Mouse (Mus musculus) erythroblast, adult 5-6 weeks (primary cell): ENCODE results near the gene Slc8b1. TPM values are rescaled to one million over a fixed set of nuclear protein-coding genes. Genes with fewer than 3 reads are reported as not detected.
A peak's percentile ranks its signal among the peaks of the same experiment; 100 is the strongest.

Experiments used
- ATAC-seq: replicated peaks from 2 replicates; pipeline ENCODE4 v1.8.0; 2016; ENCODE audit warnings: moderate number of reproducible peaks, mild to moderate bottlenecking, moderate TSS enrichment, inconsistent platforms; ENCODE audit not compliant: poor library complexity, low FRiP score, severe bottlenecking
- total RNA-seq, 2 experiments: library from RNA; stranded (forward) in 1 of 2; stranded (reverse) in 1 of 2; fragments of 150-400 nt in 1 of 2; fragments of 200-764, 138-1000 nt in 1 of 2; gene quantifications; 2 replicates each; pipeline versions ENCODE4 v1.2.3 to v1.2.4; 2015 to 2017; ENCODE audit warnings: low replicate concordance in 2 of 2

Slc8b1 gene
- total RNA-seq (2015; ENCODE audit: low replicate concordance) (14.2 and 17.1 TPM in 2 replicates), total RNA-seq (2017; ENCODE audit: low replicate concordance) (6.1 and 8.4 TPM in 2 replicates)

DNA sequence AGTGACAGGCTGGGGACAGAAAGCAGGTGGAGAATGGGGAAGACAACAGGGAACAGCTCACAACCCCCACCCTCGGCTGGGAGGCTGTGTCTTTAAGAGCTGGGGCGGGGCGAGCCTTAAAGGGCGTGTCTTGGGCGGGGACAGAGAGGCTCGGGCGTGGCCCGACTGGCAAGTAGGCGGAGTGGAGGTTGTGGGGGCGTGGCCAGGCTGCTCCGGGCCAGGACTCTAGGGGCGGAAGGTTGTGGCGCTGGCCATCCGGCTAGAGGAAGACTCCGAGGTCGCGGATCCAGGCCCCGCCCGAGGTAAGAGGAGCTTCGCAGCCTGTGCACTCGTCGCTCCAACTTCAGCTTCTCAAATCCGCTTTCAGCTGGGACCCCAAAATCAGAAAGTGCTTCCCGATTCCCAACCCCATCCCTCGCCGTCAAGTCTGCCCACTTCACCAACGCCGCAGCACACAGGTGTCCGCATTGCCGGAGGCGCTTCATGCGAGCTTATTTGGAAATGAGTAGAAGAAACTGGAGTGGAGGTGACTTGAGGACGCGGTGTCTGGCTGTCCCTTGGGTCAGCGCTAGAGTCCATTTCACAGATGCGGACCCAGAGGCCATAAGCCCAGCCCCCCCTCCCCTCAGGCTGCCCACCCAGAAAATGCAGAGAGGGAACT, at the start of gene Slc8b1:
Slc8b1 (plus strand) TSS at position 187 of the 661 bp plus-strand sequence.
- ATAC-seq: peak; percentile 94

DNA sequence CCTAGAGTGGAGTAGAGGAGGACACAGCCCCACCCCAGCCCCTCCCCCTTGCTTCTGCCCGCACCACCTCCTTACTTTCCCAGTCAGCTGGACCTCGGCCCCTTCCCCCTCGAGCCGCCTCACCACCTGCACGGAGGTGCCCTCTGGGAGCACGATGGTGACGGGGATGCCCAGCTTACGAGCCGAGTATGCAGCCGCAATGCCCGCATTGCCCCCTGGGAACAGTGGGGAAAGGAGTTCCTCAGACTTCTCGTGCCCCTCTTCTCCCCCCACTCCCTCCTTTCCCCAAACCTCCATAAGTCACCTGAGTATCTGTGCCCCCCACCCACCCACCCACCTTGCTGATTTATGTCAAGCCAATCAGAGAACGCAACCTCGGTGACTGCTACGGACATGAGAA, 49.1 kb upstream of the Slc8b1 start:
- ATAC-seq: no peak

DNA sequence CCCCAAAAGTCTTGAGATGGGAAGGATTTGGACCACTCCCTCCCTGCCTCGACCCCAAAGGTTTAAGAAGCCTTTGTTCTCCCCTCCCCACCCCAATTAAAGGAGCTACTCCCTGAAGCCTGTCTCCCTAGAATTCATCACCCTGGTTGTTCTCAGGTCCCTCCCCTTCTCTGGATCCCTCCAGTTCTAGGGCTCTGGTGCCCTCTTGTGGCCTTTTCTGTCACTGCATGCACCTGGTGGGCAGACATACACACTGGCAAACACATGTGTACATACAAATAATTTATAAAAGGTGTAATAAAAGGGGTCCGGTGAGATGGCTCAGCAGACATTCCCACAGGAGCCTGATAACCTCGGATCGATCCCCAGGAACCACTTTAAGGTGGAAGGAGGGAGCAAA, 46.6 kb upstream of the Slc8b1 start:
- 0 out of 2 replicates have a peak, but pooled peaks have one; percentile 22 for ATAC-seq

DNA sequence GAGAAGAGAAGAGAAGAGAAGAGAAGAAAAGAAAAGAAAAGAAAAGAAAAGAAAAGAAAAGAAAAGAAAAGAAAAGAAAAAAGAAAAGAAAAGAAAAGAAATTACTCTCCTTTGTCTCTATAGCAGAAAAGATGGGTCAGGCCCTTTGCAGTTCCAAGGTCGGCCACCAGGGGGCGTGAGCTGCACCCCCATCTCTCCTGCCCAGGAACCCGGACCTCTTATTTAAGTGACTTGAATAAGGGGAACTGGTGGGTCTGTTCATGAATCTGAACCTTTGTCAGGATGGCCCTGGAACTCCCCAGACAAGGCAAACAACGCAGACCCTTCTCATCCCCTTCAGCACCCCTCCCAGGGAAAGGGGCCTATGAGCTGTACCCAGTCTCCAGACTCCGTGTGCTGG, 45.9 kb upstream of the Slc8b1 start:
- no peak for ATAC-seq

- ATAC-seq: peak; percentile 88
Measured at GRCm38 (mm10) chr5:120465860-120466259, 45.1 kb upstream of the Slc8b1 start.

- no peak for ATAC-seq
Measured at GRCm38 (mm10) chr5:120467026-120467425, 43.9 kb upstream of the Slc8b1 start.

GRCm38 (mm10) chr5:120468336-120468735, 42.6 kb upstream of the Slc8b1 start:
- ATAC-seq: no peak

GRCm38 (mm10) chr5:120468830-120469229, 42.1 kb upstream of the Slc8b1 start:
- ATAC-seq: no peak

- ATAC-seq: no peak
Measured at GRCm38 (mm10) chr5:120471538-120471937, 39.4 kb upstream of the Slc8b1 start.

- ATAC-seq: no peak
Measured at GRCm38 (mm10) chr5:120472770-120473169, 38.2 kb upstream of the Slc8b1 start, which contains the start of gene Sdsl. Sdsl (minus strand) TSS chr5:120472810.

GRCm38 (mm10) chr5:120473361-120473760, 37.6 kb upstream of the Slc8b1 start:
- ATAC-seq: no peak

DNA sequence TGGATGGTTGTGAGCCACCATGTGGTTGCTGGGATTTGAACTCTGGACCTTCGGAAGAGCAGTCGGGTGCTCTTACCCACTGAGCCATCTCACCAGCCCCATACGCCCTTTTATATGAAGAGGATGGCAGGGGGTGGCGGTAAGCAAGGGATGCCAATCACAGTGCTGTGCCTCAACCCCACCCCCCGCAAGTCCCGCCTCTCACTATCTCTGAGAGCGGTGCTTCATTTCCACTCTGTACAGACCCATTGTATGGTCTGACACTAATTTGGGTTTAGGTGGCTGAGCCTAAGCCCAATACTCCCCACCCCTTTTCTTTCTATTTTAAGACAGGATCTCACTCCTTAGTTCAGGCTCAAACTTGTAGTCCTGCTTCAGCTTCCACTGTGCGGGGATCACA, 35.1 kb upstream of the Slc8b1 start:
- ATAC-seq: no peak

GRCm38 (mm10) chr5:120476296-120476695, 34.7 kb upstream of the Slc8b1 start, which contains the start of gene Sds:
Sds (plus strand) TSS chr5:120476526.
- no peak for ATAC-seq

- no peak for ATAC-seq
Measured at GRCm38 (mm10) chr5:120477993-120478392, 33.0 kb upstream of the Slc8b1 start.

- ATAC-seq: no peak
Measured at GRCm38 (mm10) chr5:120479538-120479937, 31.4 kb upstream of the Slc8b1 start.

DNA sequence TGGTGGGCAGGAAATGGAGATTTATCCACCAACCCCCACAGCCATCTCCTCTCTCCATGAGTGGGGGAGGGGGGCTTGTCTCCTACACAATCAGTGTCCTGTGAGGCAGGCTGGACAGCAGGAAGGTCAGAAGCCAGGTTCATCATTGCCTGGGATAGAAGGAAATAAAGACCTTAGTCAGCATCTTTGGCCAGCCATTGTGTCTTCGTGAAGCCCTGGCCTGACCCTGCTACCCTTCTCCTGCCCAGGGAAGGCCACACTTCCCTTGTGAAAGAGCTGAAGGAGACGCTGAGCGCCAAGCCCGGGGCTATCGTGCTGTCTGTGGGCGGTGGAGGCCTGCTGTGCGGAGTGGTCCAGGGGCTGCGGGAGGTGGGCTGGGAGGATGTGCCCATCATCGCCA, 29.8 kb upstream of the Slc8b1 start:
- ATAC-seq: no peak

DNA sequence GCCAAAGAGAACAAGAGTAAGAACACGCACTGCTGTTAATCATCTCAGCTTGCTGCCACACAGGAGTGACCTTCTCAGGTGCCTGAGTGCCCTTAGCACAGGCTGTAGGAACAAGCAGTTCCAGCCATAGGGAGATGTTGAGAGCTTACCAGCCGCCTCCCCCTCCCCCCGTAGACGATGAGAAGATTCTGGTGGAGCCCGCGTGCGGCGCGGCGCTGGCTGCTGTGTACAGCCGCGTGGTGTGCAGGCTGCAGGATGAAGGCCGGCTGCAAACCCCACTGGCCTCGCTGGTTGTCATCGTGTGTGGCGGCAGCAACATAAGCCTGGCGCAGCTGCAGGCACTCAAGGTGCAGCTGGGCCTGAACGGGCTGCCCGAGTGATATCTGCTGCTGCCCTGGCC, 27.6 kb upstream of the Slc8b1 start:
- no peak for ATAC-seq

DNA sequence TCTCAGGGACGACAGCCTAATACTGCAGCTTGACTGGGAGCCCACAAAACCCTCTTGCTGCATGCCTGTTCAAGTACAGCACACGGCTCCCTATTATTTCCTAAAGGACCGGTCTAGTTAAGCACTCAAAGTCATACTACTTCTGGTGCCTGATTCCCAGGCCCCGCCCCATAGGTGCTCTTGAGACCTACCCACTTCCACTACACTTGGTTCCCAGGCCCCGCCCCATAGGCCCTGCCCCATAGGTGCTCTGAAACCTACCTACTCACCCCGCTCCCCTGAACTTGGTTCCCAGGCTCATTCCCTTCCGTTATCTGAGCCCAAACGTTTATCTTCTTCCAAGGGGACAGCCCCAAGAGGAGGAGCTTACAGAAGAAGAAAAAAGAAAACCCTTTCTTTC, 23.1 kb upstream of the Slc8b1 start:
- ATAC-seq: no peak

DNA sequence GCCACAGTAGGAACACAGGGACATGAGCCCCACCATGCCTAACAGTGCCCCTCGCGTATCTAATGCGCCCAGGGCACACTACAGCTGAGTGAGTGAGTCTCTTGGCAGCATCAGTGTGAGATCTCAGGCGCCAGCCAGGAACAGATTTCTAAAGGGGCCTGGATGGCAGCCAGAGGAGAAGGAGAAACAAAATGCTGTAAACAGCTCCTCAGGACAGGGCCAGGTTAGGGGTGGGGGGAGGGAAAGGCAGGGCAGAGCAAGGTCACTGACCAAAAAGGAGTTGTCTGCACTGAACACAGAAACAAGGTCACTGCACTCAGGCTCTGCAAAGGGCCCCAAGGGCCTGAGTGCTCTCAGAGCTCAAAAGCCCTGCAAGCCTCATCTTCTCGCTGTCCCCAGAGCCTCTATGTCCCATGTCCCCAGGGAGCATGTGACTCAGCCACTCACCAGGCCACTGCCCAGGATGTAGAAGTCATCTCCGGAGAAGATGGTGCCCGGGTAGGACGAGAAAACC, 20.2 kb upstream of the Slc8b1 start:
- no peak for ATAC-seq

DNA sequence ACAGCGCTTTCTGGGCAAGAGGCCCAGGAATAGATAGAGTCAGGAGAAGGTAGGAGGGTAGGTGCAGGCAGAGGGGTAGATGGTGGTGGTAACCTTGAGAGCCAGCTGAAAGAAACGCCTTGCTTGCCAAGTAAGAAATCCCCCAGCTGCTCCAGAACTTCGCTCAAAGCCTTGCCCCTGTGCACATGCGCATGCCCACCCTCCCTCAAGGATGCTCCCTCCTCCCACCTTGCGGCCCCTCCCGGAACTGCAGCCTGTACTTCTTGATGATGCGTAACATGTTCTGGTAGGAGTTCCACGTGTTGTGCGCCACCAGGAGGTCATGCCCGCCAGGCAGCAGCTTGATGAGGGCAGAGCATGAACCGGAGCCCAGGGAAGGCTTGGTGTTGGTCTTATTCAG, 18.5 kb upstream of the Slc8b1 start:
- no peak for ATAC-seq

DNA sequence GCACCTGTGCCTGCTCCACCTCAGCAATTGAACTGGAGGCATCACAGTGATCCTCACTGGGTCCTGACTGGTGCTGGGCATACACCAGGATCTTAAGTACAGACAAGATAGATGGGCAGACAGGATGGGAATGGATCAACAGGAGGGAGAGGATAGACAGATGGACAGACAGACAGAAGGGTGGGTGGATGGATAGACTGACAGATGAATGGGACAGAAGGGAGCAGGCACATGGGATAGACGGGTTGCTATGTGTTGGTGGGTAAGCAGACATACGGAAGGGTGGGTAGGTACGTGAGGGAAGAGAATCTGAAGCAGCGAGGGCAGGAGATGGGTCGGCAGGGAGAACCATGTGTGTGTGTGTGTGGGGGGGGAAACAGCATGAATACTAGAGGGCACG, 17.5 kb upstream of the Slc8b1 start:
- no peak for ATAC-seq
